Mouse (Mus musculus) cerebellum, adult 11 months (tissue): Measurements from ENCODE around the gene Olfr1322.

ENCODE experiments used
- DNase-seq: peaks from one replicate; pipeline ENCODE4 v3.0.0; 2022

Gene Olfr1322

DNA sequence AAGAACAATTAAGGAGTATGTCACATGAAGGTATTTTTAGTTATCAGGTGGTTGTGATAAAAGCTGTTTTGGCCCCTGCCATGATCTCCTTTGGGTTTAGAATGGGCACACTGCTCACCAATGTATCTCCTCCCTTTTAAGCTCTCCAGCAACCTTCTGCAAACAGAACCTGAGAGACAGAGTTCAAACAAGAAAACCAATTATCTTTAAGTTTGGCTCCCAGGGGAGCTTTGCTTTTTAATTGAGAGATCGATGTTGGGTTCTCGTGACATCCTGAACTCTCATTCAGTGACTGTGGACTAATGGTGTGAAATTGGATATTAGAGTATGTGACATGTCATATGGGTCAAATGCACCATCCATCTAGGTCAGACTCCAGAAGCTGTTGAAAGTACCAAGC is at the start of gene Olfr1322:
Gene Olfr1322, minus strand, starts transcription at position 101 of the 400 bp plus-strand sequence.
- no peak for DNase-seq

- DNase-seq, result no peak
These were observed 13.5 kb downstream of the Olfr1322 start for GRCm38 (mm10) chrX:49877651-49878349.
